Comparison of ENCODE assay signal across 18 mouse cellular contexts in the genomic region with DNA sequence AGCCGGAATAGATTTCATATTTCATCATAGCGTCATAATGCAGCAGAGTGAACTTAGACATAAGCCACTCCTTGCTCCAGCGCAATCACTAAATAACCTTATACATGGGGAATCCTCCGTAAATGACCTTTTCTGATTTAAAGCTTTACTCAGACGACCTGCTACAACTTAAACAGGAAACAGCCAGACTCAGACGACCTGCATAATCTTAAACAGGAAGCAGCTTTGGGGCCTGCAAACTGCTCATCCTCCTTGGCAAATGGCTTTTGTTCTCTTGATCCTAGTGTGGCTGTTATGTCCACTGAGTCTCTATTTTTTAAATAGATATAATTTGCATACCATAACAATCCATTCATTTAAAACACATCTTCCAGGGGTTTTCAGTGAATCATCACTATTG.
A peak's percentile ranks its signal among the peaks of the same experiment; 100 is the strongest.
DNase-seq lines count a peak whose midpoint lies in the region; ATAC-seq lines count a peak whose summit lies in the region.
"Had no signal": no experiment of that assay in that cellular context is flagged by ENCODE, and none has a peak within 500 bp of the region (broad histone marks: within the 10 kb centered on the region; RNA-seq: fewer than 3 reads in every experiment).

No protein-coding gene starts in this region.

- peak; percentile 36 for DNase-seq in 416B (ENCODE audit: low read depth)
- peak; percentile 12 for DNase-seq in CD4-positive helper T cell, adult 2 months (ENCODE audit: low read depth, low spot score)
- peak; percentile 67 for DNase-seq in thymus, postnatal 0 days (ENCODE audit: low spot score)
- no peak for DNase-seq in layer of hippocampus, adult 8-10 months (ENCODE audit: low spot score in 2 of 2)
- no peak for DNase-seq in right cerebral cortex, postnatal 14 days
- no peak for DNase-seq in neural tube, embryonic 10.5 days (ENCODE audit: extremely low spot score, low spot score)
- DNase-seq: adrenal gland, postnatal 10 days; cerebellum, adult 11 months; cerebellum, adult 9-11 months; gastrocnemius, postnatal 25 days; heart, adult 2 months; heart, postnatal 10 days; kidney, postnatal 25 days; lung, postnatal 10 days had no signal

- peak; percentile 48; the same call in 1 of the 2 replicates for ATAC-seq in granulocyte monocyte progenitor cell, adult 5-6 weeks (replicated peaks; ENCODE audit: poor library complexity, severe bottlenecking)
- ATAC-seq: forebrain, embryonic 15.5 days; intestine, embryonic 15.5 days; midbrain, embryonic 16.5 days had no signal

Comparison
In these comparisons a context has a peak if more than half of its experiments do, and no peak if none do; other contexts are left out.
1. DNase-seq: peak in 416B (single experiment), CD4-positive helper T cell, adult 2 months (single experiment) and thymus, postnatal 0 days (single experiment); none in layer of hippocampus, adult 8-10 months (0 of 2), right cerebral cortex, postnatal 14 days (single experiment) and neural tube, embryonic 10.5 days (single experiment).